Mouse (Mus musculus) MEL-GATA-1-ER (cell line): ENCODE results near the gene Pip5kl1.
A peak's percentile ranks its signal among the peaks of the same experiment; 100 is the strongest.

Experiments used
- DNase-seq: peaks from one replicate; pipeline ENCODE4 v3.0.0-alpha.2; 2012; ENCODE audit warnings: low read depth; ENCODE audit errors: extremely low read depth

Pip5kl1 gene

DNA sequence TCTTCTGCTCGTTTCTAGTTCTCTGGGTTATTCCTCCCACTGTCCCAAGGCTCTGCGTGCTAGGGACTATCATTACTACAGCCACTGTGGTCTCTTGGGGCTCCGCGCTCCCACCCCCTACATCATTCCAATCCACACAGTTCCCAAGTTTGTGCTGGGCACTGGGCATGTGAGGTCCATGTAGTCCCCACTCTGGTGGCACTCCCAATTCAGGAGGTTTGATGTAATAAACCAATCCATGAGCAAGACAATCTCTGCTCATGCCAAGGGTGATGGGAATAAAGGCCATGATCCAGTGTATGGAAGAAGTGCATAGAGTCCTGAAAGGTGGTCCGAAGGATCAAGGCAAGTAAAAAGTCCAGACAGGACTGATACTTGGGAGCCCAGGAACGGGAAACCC is at the start of gene Pip5kl1:
Gene Pip5kl1, plus strand, starts transcription at position 301 of the 400 bp plus-strand sequence.
- DNase-seq: no peak

DNA sequence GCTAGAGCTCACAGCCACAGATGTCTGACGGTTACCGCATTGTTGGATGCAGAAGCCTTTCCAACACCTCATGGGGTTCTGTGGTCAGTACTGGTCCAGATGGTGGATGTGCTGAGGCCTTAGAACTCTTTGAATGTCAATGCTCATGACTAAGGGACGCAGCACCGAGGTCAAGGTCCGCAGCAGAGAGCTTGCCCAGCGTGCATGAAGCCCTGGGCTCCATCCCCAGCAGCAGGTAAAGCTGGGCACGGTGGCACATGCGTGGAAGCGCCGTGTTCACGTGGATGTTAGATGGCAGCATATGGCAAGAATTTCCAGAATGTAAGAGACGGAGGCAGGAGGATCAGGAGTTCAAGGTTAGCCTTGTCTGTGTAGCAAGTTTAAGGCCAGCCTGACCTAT is 48.8 kb upstream of the Pip5kl1 start:
- DNase-seq: no peak

DNA sequence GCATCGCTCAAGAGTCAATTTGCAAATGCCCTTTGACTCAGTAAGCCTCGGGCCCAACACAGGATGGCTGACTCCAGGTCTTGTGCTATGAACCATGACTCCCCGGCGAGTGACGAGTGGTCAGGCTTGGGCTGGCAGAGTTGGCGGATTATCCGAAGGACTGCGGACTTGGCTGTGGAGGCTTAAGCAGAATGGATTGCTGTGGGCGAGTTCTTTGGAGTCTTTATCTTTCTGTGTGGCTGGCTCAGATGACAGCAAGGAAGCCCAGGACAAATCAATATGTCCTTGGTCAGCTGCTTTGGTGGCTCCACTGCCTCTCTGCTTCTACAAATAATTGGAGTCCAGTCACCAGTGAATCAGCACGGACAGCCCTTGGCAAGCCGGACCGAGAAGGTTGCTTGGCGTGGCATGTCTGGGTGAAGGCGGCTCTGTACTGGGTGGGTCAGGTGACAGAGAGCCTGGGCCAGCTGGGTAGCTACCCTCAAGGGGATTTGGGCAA is 47.1 kb upstream of the Pip5kl1 start:
- DNase-seq: no peak

DNA sequence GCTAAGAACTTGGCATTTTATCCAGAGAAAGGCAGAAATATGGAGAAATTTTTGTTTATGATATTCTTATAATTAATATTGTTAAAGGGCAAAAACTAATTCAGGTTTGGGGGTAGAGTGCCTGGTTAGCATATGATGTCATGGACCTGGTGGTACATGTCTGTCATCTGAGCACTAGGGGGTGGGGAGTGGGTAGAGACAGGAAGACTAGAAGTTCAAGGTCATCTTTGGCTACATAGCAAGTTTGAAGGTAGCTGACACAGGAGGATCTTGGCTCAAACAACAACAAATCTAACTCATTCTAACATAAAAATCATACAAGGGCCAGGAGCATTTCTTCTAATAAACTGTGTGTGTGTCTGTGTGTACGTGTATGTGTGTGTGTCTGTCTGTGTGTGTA is 46.3 kb upstream of the Pip5kl1 start:
- no peak for DNase-seq

DNA sequence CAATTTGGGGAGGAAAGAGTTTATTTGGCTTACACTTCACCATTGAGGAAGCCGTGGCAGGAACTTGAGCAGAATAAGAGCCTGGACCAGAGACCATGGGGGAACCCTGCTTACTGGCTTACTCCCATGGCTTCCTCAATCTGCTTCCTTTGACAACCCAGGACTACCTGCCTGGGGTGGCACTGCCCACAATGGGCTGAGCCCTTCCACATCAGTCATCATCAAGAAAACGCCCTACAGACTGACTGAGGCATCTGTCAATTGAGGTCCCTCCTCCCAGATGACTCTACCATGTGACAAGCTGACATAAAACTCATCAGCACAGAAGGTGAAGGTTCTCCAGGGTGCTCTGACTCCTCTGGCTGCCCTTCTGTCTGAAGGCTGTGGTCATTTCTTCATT is 44.1 kb upstream of the Pip5kl1 start:
- DNase-seq: no peak

DNA sequence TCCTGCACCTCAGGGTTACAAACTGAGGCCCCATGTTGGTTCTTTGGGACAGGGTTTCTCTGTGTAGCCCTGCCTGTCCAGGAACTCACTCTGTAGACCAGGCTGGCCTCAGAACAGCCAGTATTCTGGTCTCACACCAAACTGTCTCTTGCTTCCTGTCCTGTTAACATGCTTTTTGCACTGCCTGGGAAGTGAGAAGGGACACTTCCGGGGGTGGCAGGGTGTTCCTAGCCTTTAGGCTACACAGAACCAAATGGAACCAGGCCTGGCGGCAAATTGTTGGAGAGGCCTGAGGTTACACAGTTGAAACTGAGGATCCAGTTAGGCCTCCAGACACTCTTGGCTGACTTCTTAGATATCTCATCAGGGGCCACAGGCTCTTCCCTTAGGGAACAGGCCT is 41.4 kb upstream of the Pip5kl1 start:
- no peak for DNase-seq

DNA sequence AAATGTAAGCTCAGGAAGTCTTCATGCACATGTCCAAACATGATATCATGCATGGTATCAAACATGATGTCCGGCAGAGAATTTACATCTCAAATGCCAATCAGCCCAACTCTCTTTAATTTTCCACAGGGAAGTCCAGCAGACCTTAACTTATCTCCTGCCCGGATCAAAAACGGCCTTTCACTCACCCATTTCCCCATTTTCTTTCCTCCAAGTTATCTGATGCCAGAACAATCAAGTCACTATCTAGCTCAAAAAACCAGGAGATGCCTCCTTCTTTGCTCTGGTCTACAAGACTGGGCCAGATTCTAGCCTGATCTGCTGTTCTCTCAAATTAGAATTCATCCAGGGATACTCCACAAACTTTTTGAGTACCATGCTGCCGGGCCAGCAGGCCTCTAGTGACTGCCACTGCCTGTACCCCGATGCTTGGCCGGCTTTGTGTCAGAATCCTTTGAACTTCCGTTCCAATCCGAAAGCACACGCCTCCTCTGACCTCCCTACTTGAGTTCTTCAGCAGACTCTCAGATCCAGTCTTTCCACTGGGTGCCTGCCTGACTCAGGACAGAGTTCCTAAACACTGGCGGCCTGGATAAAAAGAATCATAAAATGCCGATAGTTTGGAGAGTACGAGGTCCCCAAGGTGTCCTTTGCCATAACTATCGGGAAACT is 40.4 kb upstream of the Pip5kl1 start:
- peak; percentile 53 for DNase-seq

DNA sequence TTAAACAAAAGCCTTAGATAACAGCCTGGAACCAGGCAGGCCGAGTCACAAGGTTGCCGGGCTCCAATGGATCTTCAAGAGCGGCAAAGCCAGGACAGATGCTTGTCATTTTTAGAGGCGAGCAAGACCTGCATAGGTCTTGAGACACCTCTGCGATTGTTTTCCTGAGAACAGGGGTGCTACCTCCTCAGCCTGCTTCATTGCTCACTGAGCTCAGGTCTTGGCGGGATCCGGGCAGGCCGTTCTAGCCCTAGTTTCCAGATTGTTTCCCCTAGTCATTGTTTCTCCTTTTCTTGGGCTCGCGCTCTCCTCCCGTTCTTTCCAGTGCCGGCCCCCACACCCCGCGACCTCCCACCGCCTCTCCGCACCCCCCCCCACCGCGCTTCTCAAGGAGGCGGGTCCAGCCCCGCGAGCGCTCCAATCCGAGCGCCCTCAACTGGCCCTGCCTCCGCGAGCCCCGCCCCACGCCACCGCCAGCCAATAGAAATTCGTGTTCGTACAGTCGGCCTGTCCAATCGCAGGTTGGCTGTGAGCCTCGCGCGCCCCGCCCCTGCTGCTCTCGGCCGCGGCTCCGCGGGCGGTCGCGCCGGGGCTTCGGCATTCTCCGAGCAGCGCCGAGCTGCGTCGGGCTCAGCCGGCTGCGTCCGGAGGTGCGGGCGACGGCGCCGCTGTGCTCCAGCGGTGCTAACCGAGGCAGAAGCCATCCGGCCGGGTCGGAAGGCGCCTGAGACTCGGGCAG is 39.7 kb upstream of the Pip5kl1 start, which contains the start of gene Fam102a:
Gene Fam102a, plus strand, starts transcription at position 600 of the 739 bp plus-strand sequence.
- DNase-seq: peak; percentile 80

DNA sequence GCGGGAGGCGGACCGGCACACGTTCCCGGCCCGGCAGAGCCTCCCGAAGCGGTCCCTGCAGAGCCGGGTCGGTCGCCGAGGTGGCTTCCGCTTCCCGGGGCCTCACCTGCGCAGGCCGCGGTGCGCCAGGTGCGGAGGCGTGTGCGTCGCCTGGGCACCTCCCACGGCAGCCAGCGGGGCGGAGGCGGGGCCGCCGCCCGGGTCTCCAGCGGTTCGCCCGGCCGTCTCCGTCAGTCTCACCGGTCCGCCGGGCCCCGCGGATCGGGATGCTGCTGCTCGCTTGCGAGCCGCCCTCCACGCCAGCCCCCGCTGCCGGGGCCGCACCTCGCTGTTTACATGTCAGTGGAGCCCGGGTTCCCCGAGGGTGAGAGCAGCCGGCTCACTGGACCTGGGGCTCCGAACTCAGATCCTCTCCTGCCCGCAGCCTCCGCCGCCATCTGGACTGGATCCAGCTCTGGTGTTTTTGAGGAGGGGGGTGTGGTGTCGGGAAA is 39.1 kb upstream of the Pip5kl1 start:
- DNase-seq: no peak

DNA sequence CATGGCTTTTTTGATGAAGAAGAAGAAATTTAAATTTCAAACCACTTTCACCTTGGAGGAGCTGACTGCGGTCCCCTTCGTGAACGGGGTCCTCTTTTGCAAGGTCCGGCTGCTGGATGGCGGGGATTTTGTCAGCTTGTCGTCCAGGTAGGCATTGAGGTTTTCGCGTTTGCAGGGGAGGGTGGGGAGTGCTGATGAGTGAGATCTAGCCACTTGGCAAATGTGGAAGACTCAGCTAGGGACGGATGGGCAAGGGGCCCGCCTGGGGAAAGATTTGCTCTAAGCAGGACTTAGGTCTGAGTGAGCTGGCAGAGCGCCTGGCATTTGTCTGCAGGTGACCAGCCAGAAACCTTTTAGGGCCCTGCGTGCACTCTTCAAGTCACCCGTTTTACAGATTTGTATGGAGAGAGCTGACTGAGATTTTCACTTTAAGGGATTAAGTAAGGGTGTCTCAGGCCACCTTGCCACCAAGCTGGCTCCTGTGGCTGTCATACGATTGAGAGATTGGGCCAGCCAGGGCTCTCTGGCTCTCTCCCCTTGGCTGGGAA is 38.4 kb upstream of the Pip5kl1 start:
- DNase-seq: no peak

DNA sequence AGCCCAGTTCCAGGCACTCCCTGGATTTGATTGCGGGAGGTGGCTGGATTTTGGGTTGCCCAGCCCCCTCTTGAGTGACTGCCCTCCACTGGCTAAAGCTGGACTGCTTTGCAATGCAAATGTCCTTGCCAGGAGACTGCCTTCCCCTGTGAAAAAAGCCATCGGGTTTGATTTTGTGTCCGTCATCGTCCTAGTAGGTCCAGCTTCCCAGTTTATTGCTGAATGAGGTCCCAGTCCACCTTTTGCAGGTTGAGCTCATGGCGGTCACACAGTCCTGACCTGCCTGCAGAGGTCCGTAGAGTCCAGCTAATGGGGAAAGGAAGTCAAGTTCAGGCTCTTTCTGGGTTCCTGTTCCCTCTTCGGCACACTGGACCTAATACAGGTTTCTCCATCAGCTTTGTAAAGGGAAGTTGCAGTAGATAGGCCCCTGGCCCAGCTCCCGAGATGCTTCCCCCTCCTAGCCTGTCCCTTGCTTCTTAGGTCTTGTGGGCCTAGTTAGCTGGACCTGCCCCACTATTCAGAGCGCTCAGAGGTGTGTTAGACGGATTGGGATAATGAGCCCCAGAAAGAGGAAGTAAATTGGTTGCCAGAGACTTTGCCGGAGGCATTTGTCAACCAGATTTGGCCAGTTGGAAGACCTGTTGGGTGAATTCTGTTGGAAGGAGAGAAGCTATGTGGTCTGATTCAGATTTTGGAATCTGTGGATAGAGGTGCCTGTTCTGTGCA is 37.8 kb upstream of the Pip5kl1 start:
- DNase-seq: peak; percentile 78

DNA sequence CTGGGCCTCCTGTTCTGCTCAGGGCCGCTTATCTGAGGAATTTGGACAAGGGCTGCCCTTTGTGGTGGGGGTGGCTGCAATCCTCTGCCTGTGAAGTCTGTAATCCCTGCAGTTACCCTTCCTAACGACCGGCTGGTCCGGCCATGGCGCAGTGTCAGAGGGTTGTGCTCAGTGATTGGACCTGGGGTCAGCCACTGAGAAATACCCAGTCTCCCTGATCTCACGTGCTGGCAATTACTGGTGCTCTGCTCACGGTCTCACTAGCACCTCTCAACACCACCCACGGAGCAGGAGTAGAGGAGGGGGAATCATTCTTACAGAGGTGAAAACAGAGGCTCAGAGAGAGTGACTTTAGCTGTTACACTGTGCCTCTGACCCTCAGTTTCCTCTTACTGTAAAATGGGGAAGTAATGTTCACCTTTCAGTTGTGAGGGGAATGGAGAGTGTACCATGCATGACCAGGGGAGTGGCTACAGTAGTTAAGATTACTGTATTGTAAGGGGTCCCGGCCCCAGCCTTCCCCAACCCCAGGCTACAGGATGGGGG is 37.2 kb upstream of the Pip5kl1 start:
- peak; percentile 37 for DNase-seq

DNA sequence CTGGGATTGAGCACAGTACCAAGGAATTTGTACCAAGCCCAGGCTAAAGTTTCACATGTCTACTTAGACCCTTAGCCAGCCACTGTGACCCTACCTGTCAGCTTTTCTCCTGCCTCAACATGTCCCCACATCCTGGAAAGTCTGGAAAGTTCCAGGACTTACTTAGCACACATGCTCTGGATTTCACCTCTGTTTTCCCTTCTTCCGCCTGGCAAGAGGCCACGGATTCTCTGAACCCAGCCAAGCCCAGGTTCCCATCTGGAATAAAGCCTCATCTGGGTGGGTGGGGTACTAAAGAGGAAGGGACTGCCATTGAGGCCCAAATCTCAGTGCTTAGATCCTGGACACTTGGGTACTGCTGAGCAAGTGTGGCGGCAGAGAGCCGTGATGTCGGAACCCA is 36.7 kb upstream of the Pip5kl1 start:
- no peak for DNase-seq

DNA sequence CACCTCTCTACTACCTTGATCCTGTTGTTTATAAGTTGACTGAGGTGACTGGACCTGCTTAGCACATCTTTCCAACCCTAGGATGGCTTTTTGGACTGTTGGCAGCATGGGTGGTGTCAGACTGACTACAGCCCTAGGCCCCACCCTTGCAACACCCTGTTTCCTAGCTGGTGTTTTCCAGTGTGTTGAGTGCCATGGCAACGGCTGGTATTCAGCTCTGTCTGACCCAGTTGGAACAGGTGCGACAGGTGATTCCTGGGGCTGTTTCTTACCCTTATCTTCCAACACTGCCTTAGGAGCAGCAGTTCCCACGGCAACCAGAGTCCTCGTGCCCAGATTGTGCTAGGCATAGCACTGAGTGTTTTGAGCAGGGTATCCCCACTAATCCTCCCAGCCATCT is 36.1 kb upstream of the Pip5kl1 start:
- no peak for DNase-seq

DNA sequence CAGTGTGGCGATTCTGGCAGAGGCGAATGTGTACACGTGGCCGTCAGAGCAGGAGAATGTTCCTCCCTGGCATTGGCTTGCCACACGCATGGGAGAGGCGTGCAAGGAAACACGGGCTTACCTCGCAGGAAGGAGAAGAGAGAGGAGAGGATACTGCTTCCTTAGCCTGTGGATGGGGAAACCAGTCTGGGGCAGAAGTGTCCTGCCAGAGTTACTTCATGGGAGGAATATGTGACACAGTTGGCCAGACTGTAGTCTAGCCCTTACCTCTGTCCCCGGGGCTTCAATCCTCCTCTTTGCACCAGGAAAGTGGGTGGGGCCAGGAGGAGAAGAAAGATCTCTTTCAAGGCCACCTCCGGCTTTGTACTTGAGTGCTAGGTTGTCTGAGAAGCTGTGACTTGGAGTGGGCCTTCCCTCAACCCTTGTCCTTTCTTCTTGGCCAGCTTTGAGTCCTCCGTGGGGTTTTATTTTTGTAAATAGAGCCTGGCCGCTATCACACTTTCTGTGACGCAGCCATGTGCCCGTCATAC is 35.1 kb upstream of the Pip5kl1 start:
- DNase-seq: no peak

DNA sequence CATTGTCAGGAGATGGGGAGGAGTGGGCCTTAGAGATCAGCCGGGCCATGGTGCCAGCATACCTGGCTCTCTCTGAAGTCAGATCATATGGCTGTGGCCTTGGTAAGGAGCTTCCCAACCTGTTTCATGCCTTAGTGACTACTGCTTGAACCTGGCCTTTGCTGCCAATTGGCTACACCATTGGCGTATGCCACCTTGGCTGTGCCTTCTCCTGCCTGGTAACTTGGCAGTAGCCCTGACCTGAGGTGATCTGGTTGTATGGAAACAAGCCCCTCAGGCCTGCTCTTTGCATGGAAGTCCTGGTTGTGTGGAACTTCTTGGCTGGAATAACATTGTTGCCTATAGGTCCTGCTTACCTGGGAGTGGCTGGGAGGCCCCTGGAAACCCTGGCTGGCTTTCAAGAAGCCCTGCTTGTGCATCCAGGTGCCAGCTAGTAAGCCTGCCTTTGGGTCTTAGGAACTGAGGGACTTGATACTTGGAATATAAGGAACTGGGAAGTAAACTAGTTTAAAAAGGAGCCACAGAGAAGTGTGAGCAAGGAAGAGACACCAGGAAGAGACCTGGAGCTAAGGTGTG is 33.2 kb upstream of the Pip5kl1 start:
- no peak for DNase-seq

DNA sequence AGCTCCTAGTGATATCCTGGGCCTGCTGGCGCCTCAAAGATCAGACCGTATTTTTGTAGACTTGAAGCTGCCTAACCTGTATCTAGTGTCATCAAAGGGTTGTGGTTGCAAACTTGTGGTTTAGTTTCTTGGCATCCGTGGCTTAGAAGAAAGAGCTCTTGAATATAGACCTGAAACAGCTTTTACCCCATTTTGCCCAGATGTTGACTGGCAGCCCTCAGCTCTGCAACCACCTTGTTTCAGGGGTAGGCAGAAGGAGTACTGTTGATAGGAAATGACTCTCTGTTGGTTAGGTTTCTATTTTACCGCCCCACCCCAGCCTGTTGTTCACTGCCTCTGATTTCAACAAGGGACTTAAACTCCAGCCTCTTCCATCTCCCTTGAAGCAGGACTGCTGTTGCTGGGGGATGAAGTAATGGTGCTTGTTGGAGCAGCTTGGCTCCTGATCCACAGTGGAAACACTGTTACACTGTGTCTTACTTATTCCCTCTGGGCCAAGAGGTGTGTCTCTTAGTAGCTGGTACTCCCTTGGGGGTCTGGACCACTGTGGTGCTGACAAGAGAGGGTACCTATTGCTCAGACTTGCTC is 32.5 kb upstream of the Pip5kl1 start:
- no peak for DNase-seq

DNA sequence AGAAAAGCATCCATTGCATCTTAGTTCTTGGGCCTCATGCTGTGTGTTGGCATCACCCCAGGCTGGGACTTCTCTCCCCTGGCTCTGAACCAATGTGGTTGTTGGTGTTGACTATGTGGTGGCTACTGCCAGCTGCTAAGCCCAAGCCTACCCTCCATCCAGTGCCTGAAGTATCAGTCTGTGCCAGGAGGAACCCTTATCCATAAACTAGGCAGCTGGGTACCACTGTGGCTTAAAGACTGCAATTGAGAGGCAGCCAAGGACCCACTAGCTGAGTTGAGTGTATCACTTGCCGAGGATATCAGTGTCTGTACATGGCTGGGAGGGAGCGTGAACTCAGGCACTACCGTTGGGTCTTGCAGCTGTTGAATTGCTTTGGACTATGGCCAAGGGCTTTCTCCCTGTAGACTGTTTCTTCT is 31.6 kb upstream of the Pip5kl1 start:
- no peak for DNase-seq

DNA sequence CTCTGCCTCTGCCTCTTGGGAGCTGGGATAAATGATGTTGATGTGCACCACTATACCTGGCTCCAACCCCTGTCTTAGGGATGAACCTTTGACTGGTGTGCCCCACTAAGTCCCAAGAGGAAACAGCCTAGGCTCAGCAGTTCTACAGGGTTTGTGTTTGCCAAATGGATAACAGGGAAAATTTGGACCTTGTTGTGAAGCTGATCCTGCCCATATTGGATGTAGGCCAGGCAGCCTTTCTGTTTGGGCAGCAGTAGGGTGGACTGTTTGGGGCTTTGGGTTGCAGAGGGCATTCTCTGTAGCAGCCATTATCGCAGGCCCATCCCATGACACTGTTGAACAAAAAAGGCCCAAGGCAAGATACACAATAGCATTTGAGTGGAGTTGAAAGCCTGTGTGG is 27.6 kb upstream of the Pip5kl1 start:
- DNase-seq: no peak

DNA sequence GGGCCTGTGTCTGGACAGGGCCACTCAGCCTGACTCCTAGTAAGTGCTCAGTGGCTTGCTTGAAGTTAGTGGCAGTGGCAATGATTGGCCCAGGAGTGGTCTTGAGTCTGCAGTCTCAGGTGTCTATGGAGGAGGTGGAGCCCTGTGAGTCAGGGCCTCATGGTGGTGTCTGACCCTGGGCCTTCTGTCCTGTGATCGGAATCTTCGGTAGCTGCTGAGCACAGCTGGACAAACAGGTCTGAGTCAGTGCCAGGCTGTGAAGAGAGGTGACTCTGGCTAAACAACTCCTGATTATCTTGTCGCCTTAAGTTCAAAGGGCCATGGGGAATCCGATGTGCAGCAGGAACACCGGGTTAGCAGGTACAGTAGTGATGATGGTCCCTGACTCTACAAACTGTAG is 27.2 kb upstream of the Pip5kl1 start:
- no peak for DNase-seq
